Mouse (Mus musculus) adrenal gland, postnatal 14 days (tissue): Measurements from ENCODE around the gene Sox11. TPM values are rescaled to one million over a fixed set of nuclear protein-coding genes. Genes with fewer than 3 reads are reported as not detected.

ENCODE experiments used
- DNase-seq: peaks from one replicate; pipeline ENCODE4 v3.0.0; 2021; ENCODE audit warnings: mixed read lengths
- total RNA-seq: library from RNA; stranded (reverse); gene quantifications from 2 replicates; pipeline ENCODE4 v1.2.3, GENCODE M21; 2021

Gene Sox11
- total RNA-seq, 1 experiment from 2014 or later: 0.74 TPM

- no peak for DNase-seq
These were observed 6.0 kb downstream of the Sox11 start for GRCm38 (mm10) chr12:27336336-27336735.

GRCm38 (mm10) chr12:27335356-27336055 is 6.9 kb downstream of the Sox11 start:
- no peak for DNase-seq

- no peak for DNase-seq
These were observed 8.8 kb downstream of the Sox11 start for GRCm38 (mm10) chr12:27333590-27333989.

DNA sequence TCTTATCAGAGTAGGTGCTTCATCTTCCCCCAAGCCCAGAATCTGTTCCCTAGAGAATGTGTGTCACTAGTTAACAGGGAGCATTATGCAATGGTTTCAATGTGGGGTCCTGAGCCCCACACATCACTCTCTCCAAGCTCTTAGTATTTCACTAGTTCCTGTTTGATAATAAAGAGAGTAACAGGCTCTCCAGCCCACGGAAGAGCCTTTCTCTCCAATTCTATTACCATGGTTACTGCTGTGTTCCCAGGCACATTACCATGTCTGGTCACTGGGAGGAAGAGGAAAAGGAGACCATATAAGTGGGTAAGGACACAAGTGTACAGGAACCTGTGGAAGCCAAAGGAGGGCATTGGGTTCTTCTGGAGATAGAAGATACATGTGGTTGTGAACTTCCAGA is 19.0 kb downstream of the Sox11 start:
- no peak for DNase-seq

- no peak for DNase-seq
These were observed 21.7 kb downstream of the Sox11 start for GRCm38 (mm10) chr12:27320705-27321104.

- peak; percentile 15 for DNase-seq
These were observed 29.4 kb downstream of the Sox11 start for GRCm38 (mm10) chr12:27312985-27313384.

DNA sequence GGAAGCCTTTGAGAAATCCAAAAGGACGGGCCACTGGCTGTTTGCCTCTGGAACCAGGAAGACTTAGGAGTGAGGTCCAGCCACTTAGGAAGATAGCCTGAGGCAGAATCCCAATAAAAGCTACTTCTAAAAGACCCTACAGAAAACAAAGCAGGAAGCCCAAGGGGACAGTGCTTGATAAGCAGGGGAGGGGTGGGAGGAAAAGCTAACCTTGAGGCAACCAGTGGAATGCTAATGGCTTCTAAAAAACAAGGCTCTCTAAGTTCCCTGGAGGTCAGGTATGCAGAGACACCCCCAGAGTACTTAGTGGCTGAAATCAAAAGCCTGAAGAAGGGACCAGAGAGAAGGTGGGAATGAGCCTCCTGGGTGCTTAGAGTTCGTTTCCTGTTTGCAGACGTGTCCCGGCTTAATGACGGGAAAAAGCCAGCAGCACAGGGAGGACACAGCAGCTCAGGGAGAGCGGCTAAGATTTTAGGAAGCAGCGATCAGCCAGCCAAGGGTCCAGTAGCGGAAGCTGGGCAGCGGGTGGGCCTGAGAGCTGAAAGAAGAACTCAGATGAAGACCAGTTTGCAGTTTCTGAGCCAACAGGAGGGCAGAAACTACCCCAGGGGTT is 30.4 kb downstream of the Sox11 start:
- DNase-seq: no peak

GRCm38 (mm10) chr12:27311316-27311832 is 31.0 kb downstream of the Sox11 start:
- DNase-seq: no peak

DNA sequence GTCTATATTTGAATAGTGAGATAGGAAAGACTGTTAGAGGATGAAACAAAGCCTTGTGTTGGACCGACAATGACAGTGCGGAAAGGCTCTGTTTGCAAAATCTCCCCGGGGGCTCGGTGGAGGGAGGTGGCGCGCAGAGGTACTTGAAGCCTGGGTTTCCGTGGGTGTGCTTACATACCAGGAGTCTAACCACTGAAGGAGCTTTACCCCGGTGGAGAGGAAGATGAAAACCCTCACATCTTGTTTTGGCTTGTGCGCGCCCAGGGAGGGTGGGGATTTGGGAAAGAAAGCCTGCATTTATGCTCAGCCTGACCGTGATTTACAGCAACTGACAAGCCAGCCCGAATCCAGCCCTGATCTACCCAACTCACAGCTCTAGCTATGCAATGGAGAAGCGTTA is 31.7 kb downstream of the Sox11 start:
- no peak for DNase-seq

GRCm38 (mm10) chr12:27309969-27310368 is 32.4 kb downstream of the Sox11 start:
- no peak for DNase-seq

DNA sequence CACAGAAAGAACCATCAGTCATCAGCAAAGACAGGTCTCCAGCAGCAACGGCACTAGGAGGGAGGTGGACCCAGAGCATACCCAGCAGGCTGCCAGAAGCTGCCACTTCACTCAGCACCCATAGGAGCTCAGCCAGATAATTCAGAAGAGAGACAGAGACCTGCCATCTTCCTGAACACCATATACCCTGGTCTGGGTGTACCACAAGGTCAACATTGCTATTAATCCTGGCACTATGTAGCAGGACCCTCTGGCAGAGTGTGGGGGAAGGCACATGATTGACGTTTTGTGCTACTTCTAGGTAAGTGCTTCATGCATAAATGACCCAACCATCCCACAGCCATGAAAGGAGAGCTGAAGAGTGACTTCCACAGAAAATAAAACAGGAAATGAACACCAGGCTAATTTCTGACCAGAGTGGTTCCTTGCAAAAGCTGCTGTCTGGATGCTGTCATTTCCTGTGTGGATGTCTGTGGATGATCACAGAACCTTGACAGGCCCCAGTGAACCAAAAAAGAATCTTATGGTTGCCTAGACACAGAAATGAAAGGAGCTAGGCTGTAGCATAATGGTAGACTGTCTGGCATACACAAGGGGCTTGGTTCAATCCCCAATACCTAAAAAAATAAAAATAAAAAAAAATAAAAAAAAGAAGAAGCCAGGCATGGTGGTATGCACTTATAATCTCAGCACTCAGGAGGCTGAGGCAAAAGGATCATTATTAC is 37.5 kb downstream of the Sox11 start:
- no peak for DNase-seq

GRCm38 (mm10) chr12:27303190-27303589 is 39.2 kb downstream of the Sox11 start:
- no peak for DNase-seq

DNA sequence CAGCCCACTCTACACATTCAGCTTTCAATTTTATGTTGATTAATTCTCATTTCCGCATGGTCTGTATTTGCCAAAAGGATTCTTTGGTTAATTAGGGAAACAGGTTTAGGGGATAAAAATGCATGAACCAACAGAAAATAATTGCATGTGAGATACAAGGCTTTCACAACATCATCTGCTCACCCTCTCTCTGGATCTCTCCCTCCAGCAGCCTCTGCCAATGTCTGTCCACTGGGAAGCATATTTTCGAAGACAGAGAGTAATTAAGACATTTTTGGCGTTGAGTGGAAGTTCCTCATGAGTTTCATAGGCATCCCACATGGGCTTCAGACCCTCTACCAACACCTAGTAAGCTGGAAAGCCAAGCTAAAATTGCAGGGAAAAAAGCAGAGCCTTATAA is 43.7 kb downstream of the Sox11 start:
- no peak for DNase-seq

DNA sequence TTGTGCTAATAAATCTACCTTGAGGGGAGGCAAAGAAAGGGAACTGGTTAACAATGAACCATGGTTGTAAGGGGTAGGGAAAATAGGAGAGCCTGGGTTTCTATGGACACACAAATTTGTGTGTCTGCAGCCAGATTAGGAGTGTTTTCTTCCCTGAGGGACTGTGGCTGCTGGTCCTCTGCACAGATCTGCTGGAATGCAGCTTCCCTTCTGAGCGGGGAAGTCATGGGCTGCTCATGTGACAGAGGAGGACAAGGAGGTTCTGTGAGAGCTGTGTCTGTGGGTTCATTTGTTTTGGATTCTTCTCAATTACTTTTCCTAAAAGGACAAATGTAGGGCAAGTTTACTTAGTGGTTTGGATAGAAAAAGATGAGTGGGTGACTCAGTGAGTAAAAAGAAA is 48.2 kb downstream of the Sox11 start:
- no peak for DNase-seq

GRCm38 (mm10) chr12:27293736-27294135 is 48.6 kb downstream of the Sox11 start:
- DNase-seq: no peak

DNA sequence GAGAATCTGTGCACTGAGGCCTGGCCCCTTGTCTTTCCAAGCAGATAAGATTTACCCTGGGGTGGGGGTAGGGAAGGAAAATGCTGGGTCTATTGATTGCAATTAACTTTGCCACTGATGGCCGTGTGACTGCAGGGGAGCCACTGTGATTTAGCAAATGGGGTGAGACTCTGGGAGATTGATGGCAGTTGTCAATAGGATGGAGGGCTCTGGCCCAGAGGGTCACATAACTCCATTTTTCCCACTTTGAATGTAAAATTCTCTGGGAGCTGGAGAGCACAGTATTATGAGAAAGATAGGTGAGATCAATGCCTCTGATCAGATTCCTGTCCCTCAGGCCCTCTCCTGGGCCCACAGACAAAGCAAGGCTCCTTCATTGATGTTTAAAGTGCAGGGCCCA is 49.2 kb downstream of the Sox11 start:
- no peak for DNase-seq
